Mouse (Mus musculus): ENCODE results near the gene Nr6a1.

The Nr6a1 gene

DNA sequence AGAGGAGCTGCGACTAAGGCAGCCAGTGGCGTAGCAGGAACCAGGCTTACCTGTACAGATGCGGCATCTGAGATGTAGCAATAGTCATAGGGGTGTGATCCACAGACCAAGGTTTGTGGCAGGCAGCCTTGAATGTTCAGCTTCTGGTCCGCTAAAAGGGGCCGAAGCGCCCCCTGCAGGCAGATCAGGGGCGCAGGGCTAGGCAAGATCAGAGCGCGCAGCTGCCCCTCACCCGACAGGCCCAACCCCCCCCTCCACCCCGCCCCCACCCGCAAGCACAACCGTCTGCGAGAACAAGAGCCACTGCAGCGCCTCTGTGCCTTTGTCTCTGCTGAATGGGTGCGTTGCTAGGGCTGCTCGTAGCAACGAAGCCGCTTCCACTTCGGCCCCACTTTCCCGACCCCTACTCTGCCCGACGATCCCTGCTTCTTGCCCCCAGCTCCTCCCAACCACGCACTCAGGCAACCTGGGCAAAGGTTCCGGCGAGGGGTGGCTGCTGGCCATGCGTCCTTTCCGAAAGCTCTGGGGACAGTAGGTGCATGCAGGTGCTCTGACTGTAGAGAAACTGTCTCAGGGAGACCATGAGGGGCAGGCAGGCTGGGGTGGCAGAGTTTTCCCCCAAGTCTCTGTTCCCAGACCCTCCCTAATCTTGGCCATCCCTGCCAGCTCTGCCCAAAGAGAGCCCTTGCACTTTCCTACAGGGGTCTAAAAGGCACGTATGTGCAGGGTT is 238.5 kb downstream of the Nr6a1 start:
- DNase-seq (ENCODE audit: low read depth, low spot score): peak; percentile 20

DNA sequence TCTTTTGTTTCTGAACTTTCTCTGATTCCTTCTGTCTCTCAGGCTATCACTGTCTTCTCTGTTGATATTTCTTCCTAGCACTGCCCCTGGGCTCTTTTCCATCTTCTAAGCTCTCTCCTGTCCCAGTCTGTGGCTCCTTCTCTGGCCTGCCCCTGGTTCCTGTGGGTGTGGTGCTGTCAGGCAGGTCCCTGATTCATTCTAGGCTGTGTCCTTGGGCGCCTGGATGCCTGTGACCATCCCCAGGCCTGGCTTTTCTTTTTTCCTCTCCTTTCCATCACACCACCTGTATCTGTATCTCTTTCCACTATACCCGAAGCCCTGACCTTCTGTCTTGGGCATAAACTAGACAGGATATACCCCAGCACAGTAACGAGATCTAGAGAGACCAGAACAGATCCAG is 241.7 kb downstream of the Nr6a1 start:
- DNase-seq (ENCODE audit: low read depth, low spot score): no peak
- Histone ChIP-seq H3K27me3 (ENCODE audit: control insufficient read depth, insufficient read depth, low read length, poor library complexity, severe bottlenecking) (no peaks in the 10 kb centered on the region), H3K36me3 (ENCODE audit: control insufficient read depth, insufficient read depth, low read length, poor library complexity, severe bottlenecking) (no peaks in the 10 kb centered on the region)

More for the DNA sequence above, 238.5 kb downstream of the Nr6a1 start:
- Histone ChIP-seq H3K27me3 (ENCODE audit: control insufficient read depth, insufficient read depth, low read length, poor library complexity, severe bottlenecking) (no peaks in the 10 kb centered on the region), H3K36me3 (ENCODE audit: control insufficient read depth, insufficient read depth, low read length, poor library complexity, severe bottlenecking) (no peaks in the 10 kb centered on the region)

DNA sequence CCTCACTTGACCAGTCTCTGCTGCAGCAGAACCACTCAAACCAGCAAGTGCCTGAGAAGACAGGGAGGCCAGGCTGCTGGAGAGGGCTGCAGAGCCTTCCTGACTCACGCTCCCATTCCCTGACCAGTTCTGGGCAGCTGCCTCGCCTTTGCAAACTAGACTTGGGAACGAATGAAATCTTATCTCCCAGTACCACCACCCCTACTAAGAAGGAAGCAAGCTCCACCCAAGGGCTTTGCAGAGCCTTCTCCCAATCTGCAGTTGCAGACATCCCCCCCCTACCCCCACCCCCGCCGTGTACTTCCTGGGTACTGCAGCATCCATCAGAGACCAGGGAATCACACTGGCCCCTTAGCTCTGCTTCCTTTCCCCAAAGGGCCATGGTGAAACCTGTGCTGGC is 244.4 kb downstream of the Nr6a1 start:
- H3K27me3 ChIP-seq (ENCODE audit: control insufficient read depth, insufficient read depth, low read length, poor library complexity, severe bottlenecking): no peaks in the 10 kb centered on the region
- H3K36me3 ChIP-seq (ENCODE audit: control insufficient read depth, insufficient read depth, low read length, poor library complexity, severe bottlenecking): no peaks in the 10 kb centered on the region
- no peak for DNase-seq (ENCODE audit: low read depth, low spot score)

DNA sequence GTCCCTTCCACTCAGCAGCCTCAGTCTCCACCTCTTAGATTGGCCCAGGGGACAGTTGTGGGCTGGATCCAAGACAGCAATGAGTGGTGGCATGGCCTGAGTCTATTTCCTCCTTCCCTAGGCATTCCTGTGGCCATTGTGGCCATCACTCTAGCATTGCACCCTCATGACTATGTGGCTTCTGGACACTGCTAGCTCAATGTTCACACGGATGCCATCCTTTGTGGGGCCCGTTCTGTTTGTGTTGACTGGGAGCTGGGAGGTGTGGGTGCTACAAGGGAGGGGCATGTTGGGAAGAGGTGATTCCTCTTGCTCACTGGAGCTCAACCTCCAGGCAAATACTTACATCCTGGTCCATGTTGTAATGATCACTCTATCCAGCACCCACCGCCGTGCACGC is 245.3 kb downstream of the Nr6a1 start:
- no peak for DNase-seq (ENCODE audit: low read depth, low spot score)
- H3K27me3 ChIP-seq (ENCODE audit: control insufficient read depth, insufficient read depth, low read length, poor library complexity, severe bottlenecking): no peaks in the 10 kb centered on the region
- no peaks in the 10 kb centered on the region for H3K36me3 ChIP-seq (ENCODE audit: control insufficient read depth, insufficient read depth, low read length, poor library complexity, severe bottlenecking)

DNA sequence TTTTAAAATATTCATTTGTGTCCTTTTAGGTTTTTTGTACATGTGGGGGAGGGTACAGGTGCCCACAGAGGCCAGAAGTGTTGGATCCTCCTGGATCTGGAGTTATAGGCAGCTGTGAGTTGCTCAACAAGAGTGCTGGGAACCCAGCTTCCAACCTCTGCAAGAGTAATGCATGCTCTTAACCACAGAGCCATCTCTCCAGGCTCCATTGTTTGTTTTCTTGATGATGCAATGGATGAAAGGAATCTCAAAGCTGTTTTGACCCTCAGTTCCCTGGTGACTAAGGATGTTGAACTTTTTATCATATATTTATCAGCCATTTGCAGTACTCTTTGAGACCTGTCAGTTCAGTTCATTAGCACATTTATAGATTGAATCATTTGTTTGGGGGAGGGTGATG is 248.5 kb downstream of the Nr6a1 start:
- H3K36me3 ChIP-seq (ENCODE audit: control insufficient read depth, insufficient read depth, low read length, poor library complexity, severe bottlenecking): no peaks in the 10 kb centered on the region
- H3K27me3 ChIP-seq (ENCODE audit: control insufficient read depth, insufficient read depth, low read length, poor library complexity, severe bottlenecking): no peaks in the 10 kb centered on the region
- DNase-seq (ENCODE audit: low read depth, low spot score): no peak

DNA sequence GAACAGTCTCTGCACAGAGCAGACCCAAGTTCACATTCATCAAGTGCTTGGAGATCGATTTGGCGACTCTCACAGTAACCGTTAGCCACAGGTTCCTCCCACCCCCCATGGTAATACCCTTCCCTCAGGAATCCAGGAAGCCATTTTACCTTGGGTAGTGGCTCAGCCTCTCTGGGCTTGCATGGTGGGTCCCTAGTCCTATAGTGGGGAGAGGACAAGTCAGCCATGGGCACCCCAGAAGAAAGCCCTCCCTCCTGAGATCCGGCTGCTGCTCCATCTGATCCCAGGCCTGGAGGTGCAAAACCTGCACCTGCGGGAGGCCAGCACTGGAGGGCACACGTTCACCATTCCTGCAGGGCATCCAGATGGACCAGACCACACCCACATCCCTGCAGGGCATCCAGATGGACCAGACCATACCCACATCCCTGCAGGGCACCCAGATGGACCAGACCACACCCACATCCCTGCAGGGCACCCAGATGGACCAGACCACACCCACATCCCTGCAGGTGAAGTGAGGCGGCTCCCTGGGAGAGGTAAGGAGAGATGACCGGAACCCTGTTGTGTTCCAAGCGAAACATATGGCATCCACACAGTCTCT is 252.0 kb downstream of the Nr6a1 start:
- DNase-seq (ENCODE audit: low read depth, low spot score): no peak
- Histone ChIP-seq H3K27me3 (ENCODE audit: control insufficient read depth, insufficient read depth, low read length, poor library complexity, severe bottlenecking) (no peaks in the 10 kb centered on the region), H3K36me3 (ENCODE audit: control insufficient read depth, insufficient read depth, low read length, poor library complexity, severe bottlenecking) (no peaks in the 10 kb centered on the region)

All from splenic B cell, adult 2 months (primary cell).